Mouse (Mus musculus): ENCODE measurements around the gene Slc35e4. TPM values are rescaled to one million over a fixed set of nuclear protein-coding genes. Genes with fewer than 3 reads are reported as not detected.
A peak's percentile ranks its signal among the peaks of the same experiment; 100 is the strongest.
"Not testable (repeated sequence)": the region's sequence is repeated elsewhere in the genome, so short reads cannot be mapped to it uniquely, and the experiment has no call there.

Gene Slc35e4
- polyA plus RNA-seq, 1 experiment = 3.4 TPM

DNA sequence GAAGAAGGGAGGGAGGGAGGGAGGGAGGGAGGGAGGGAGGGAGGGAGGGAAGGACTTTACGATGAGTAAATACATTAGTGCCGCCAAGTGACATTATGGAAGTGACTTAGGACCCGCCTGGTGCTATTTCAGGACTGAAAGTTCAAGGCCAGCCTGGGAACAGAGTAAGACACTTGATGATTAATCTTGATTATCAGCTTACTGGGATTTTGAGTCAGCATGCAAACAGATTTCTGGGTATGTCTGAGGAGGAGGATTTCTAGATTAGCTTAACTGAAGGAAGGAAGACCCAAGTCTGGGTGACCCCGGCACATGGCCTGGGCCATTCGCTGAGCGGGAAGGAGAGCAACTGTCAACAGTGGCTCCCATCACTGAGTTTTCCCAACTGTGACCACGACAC lies 6.0 kb upstream of the Slc35e4 start:
- WGBS = 92% methylated on average over 7 of the region's 7 CpGs
- no peak for TF ChIP-seq POLR2A (IDR thresholded peaks at IDR 0.05; ENCODE audit: low read depth, low read length)
- TF ChIP-seq CTCF (IDR thresholded peaks at IDR 0.05; ENCODE audit: extremely low read depth, insufficient read depth, insufficient read length, insufficient replicate concordance) = no peak
- Histone ChIP-seq H3K4me1 (ENCODE audit: control insufficient read depth, insufficient read depth, insufficient read length) (no peaks in the 10 kb centered on the region), H3K36me3 (ENCODE audit: control insufficient read depth, insufficient read depth, low read length) (peaks cover 8% of the 10 kb centered on the region), H3K4me3 (ENCODE audit: extremely low read depth, insufficient read depth, insufficient read length) (no peak overlapping the region), H3K27me3 (ENCODE audit: control insufficient read depth, insufficient read depth, low read length) (no peaks in the 10 kb centered on the region), H3K27ac (ENCODE audit: insufficient read depth, low read length) (no peak overlapping the region)
- no peak for DNase-seq (ENCODE audit: low read depth in 1 of 2, low spot score in 2 of 2)

DNA sequence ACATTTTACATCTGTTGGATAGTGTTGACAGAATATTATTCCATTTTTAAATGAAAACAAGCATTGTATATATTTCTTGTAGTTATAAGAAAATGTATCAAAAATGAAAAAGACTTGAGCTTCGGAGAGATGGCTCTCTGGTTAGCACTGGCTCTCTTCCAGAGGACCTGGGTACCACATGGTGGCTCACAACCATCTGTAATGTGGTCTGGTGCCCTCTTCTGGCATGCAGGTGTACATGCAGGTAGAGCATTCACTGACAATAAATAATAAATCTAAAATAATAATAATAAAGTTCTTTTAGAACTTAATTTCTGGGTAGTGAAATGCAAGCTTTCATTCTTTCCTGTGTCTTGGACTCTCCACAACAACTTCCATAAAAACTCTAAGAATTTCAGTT lies 4.3 kb upstream of the Slc35e4 start:
- Histone ChIP-seq H3K36me3 (ENCODE audit: control insufficient read depth, insufficient read depth, low read length) (peaks cover 3% of the 10 kb centered on the region), H3K27me3 (ENCODE audit: control insufficient read depth, insufficient read depth, low read length) (no peaks in the 10 kb centered on the region), H3K27ac (ENCODE audit: insufficient read depth, low read length) (no peak overlapping the region), H3K4me3 (ENCODE audit: extremely low read depth, insufficient read depth, insufficient read length) (no peak overlapping the region), H3K4me1 (ENCODE audit: control insufficient read depth, insufficient read depth, insufficient read length) (no peaks in the 10 kb centered on the region; the same call in 1 of the 2 replicates)
- WGBS = 30% methylated on average over 1 of the region's 1 CpGs
- no peak for DNase-seq (ENCODE audit: low read depth in 1 of 2, low spot score in 2 of 2)
- TF ChIP-seq POLR2A (IDR thresholded peaks at IDR 0.05; ENCODE audit: low read depth, low read length) (no peak), CTCF (IDR thresholded peaks at IDR 0.05; ENCODE audit: extremely low read depth, insufficient read depth, insufficient read length, insufficient replicate concordance) (peak; percentile 9; the same call in 1 of the 2 replicates)

DNA sequence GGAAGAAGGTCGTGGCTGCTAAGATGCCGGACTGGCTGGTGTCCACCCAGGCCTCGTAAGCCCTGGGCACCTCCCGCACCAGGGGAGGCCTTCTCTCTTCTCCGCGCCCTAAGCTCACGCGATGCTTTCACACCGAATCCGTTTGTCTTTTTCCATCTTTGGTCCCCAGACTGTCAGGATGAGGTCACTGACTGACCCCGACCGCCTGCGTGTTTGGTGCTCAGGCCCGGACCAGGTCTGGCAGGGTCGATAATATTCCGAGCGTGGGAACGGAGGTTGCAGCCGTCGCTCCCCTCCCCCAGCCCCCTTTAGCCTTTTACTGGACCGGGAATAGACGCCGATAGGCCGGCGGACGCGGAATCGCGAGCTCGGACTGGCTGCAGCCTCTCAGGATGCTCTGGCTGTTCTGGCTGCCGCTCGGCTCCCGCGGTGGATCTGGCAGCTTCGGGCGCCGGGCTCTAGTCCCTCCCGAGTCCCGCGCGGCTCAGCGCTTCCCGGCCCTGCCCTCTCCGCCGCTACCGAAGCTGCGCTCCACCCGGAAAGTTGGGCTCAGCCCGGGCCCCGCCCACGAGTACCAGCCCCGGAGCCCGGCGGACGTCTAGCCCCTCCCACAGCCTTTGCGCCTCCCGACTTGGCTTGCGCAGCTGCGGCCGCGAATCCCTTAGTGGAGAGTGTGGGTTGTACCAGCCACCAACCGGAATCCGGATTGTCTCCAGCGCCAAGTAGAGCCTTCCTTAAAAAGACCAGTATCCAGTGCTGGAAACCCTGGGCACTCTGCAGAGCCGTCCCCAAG lies 952 bp downstream of the Slc35e4 start:
- Histone ChIP-seq H3K4me1 (ENCODE audit: control insufficient read depth, insufficient read depth, insufficient read length) (peaks cover 5% of the 10 kb centered on the region), H3K27ac (ENCODE audit: insufficient read depth, low read length) (0 out of 2 replicates have a peak overlapping the region, but pooled peaks have one; percentile 14), H3K27me3 (ENCODE audit: control insufficient read depth, insufficient read depth, low read length) (peaks cover 5% of the 10 kb centered on the region; the same call in 1 of the 2 replicates), H3K4me3 (ENCODE audit: extremely low read depth, insufficient read depth, insufficient read length) (peak overlapping the region; percentile 60), H3K36me3 (ENCODE audit: control insufficient read depth, insufficient read depth, low read length) (no peaks in the 10 kb centered on the region)
- WGBS = 3% methylated on average over 65 of the region's 65 CpGs
- peak; percentile 17 to 82 for DNase-seq (ENCODE audit: low read depth in 1 of 2, low spot score in 2 of 2)
- TF ChIP-seq CTCF (IDR thresholded peaks at IDR 0.05; ENCODE audit: extremely low read depth, insufficient read depth, insufficient read length, insufficient replicate concordance) (no peak), POLR2A (IDR thresholded peaks at IDR 0.05; ENCODE audit: low read depth, low read length) (no peak)

DNA sequence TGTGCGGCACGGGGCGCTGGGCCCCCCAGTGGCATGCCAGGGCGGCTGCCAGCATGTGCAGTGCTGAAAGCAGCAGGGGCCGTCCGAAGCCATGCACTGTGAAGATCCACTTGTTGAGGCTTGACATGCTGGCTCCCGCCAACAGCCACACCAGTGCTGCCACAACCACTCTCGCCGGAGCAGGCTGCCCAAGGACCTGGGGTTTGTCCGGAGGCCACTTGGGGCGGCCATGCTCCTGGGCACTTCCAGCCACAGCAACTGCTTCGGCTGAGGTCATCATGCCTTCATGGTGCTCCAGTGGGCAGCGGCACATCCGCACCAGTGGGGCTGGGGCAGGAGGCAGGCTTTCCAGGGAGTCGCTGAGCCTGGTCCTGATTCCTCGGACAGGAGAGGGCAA lies 1.6 kb downstream of the Slc35e4 start:
- H3K4me3 ChIP-seq (ENCODE audit: extremely low read depth, insufficient read depth, insufficient read length) = peak overlapping the region; percentile 60; the same call in 1 of the 2 replicates
- no peak for DNase-seq (ENCODE audit: low read depth in 1 of 2, low spot score in 2 of 2)
- H3K4me1 ChIP-seq (ENCODE audit: control insufficient read depth, insufficient read depth, insufficient read length) = peaks cover 5% of the 10 kb centered on the region
- TF ChIP-seq POLR2A (IDR thresholded peaks at IDR 0.05; ENCODE audit: low read depth, low read length) (no peak), CTCF (IDR thresholded peaks at IDR 0.05; ENCODE audit: extremely low read depth, insufficient read depth, insufficient read length, insufficient replicate concordance) (no peak)
- H3K36me3 ChIP-seq (ENCODE audit: control insufficient read depth, insufficient read depth, low read length) = no peaks in the 10 kb centered on the region
- WGBS = 32% methylated on average over 16 of the region's 16 CpGs
- H3K27ac ChIP-seq (ENCODE audit: insufficient read depth, low read length) = no peak overlapping the region
- peaks cover 5% of the 10 kb centered on the region; the same call in 1 of the 2 replicates for H3K27me3 ChIP-seq (ENCODE audit: control insufficient read depth, insufficient read depth, low read length)

DNA sequence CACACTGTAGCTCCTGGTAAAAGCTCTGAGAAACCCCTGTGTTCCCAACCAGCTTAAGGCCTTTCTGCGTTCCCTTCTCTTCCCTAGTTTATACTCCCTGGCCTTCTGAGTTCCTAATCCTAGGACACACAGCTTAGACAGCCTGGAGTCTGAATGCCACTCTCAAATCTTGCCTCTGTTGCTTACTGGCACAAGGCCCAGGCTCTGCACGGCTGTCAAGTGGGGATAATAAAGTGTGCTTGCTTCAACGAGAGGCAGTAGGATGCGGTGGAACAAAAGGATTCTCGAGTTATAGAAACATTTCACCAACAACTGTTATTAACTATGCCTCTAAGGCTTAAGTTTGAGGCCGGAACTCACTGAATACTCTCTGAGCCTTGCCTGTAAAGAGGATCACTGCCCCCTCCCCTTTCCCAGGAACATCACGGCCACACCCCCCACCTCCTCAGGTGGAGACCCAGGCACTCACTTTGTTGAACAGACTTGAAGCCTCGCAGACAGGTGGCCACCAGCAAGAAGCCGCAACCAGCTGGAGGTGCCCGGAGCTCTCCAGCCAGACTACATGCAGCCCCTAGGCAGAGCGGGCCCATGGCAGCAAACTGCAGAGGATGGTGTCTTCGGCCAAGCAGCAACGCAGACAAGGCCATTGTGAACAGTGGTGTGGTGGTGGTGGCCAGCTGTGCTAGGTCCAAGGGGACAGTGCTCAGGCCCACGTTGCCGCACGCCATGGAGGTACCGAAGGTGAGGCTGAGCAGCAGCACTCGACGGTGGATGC lies 2.2 kb downstream of the Slc35e4 start:
- H3K36me3 ChIP-seq (ENCODE audit: control insufficient read depth, insufficient read depth, low read length) = no peaks in the 10 kb centered on the region
- H3K4me3 ChIP-seq (ENCODE audit: extremely low read depth, insufficient read depth, insufficient read length) = no peak overlapping the region
- WGBS = 74% methylated on average over 19 of the region's 19 CpGs
- H3K27me3 ChIP-seq (ENCODE audit: control insufficient read depth, insufficient read depth, low read length) = peaks cover 5% of the 10 kb centered on the region; the same call in 1 of the 2 replicates
- no peak for DNase-seq (ENCODE audit: low read depth in 1 of 2, low spot score in 2 of 2)
- no peak overlapping the region for H3K27ac ChIP-seq (ENCODE audit: insufficient read depth, low read length)
- peaks cover 5% of the 10 kb centered on the region for H3K4me1 ChIP-seq (ENCODE audit: control insufficient read depth, insufficient read depth, insufficient read length)
- TF ChIP-seq CTCF (IDR thresholded peaks at IDR 0.05; ENCODE audit: extremely low read depth, insufficient read depth, insufficient read length, insufficient replicate concordance) (no peak), POLR2A (IDR thresholded peaks at IDR 0.05; ENCODE audit: low read depth, low read length) (no peak)

DNA sequence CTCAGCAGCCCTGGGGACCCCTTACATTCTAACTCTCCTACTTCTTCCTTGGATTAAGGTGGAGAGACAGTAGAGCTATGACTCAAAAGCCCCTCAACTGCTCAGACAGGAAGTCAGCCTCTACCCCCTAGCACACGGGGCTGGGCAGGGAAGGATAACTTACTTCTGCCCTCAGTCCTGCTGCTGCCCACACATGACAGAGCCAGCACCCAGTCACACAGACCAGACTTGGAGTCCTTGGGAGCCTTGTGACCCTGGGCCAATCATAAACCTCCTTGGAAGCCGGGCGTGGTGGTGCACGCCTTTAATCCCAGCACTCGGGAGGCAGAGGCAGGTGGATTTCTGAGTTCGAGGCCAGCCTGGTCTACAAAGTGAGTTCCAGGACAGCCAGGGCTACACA lies 3.0 kb downstream of the Slc35e4 start:
- not testable (repeated sequence) for DNase-seq (ENCODE audit: low read depth in 1 of 2, low spot score in 2 of 2); H3K4me1 ChIP-seq (ENCODE audit: control insufficient read depth, insufficient read depth, insufficient read length); H3K27ac ChIP-seq (ENCODE audit: insufficient read depth, low read length); H3K4me3 ChIP-seq (ENCODE audit: extremely low read depth, insufficient read depth, insufficient read length); H3K36me3 ChIP-seq (ENCODE audit: control insufficient read depth, insufficient read depth, low read length); H3K27me3 ChIP-seq (ENCODE audit: control insufficient read depth, insufficient read depth, low read length)
- WGBS = 78% methylated on average over 6 of the region's 6 CpGs

Data from spleen, adult 2 months (tissue).